Mouse (Mus musculus): Measurements from ENCODE around the gene Psmb9.
"Not testable (repeated sequence)": the region's sequence is repeated elsewhere in the genome, so short reads cannot be mapped to it uniquely, and the experiment has no call there.

The Psmb9 gene

GRCm38 (mm10) chr17:34187261-34187916 is at the start of gene Psmb9, which contains the start of gene Tap1:
Gene Psmb9 (minus strand): TSS chr17:34187764.
Gene Tap1 (plus strand): TSS chr17:34187553.
- peak; percentile 76 for DNase-seq

GRCm38 (mm10) chr17:34236691-34237090 is 49.1 kb upstream of the Psmb9 start:
- DNase-seq = no peak

- peak; percentile 37 for DNase-seq
Measured at GRCm38 (mm10) chr17:34234926-34235325, 47.4 kb upstream of the Psmb9 start.

GRCm38 (mm10) chr17:34232021-34232420 is 44.5 kb upstream of the Psmb9 start:
- not testable (repeated sequence) for DNase-seq

- DNase-seq = not testable (repeated sequence)
Measured at GRCm38 (mm10) chr17:34230971-34231370, 43.4 kb upstream of the Psmb9 start.

- DNase-seq = not testable (repeated sequence)
Measured at GRCm38 (mm10) chr17:34225911-34226310, 38.3 kb upstream of the Psmb9 start.

GRCm38 (mm10) chr17:34225426-34225825 is 37.9 kb upstream of the Psmb9 start:
- DNase-seq = no peak

- no peak for DNase-seq
Measured at GRCm38 (mm10) chr17:34224816-34225215, 37.3 kb upstream of the Psmb9 start.

GRCm38 (mm10) chr17:34220401-34220800 is 32.8 kb upstream of the Psmb9 start:
- DNase-seq = not testable (repeated sequence)

GRCm38 (mm10) chr17:34219801-34220200 is 32.2 kb upstream of the Psmb9 start:
- not testable (repeated sequence) for DNase-seq

- DNase-seq = not testable (repeated sequence)
Measured at GRCm38 (mm10) chr17:34219096-34219495, 31.5 kb upstream of the Psmb9 start.

GRCm38 (mm10) chr17:34218675-34219074 is 31.1 kb upstream of the Psmb9 start:
- no peak for DNase-seq

GRCm38 (mm10) chr17:34217986-34218385 is 30.4 kb upstream of the Psmb9 start:
- no peak for DNase-seq

- no peak for DNase-seq
Measured at GRCm38 (mm10) chr17:34217216-34217928, 29.8 kb upstream of the Psmb9 start.

- DNase-seq = no peak
Measured at GRCm38 (mm10) chr17:34215176-34215575, 27.6 kb upstream of the Psmb9 start.

GRCm38 (mm10) chr17:34213936-34214335 is 26.4 kb upstream of the Psmb9 start:
- DNase-seq = no peak

- DNase-seq = no peak
Measured at GRCm38 (mm10) chr17:34211746-34212365, 24.3 kb upstream of the Psmb9 start.

- no peak for DNase-seq
Measured at GRCm38 (mm10) chr17:34210599-34210998, 23.0 kb upstream of the Psmb9 start.

- DNase-seq = no peak
Measured at GRCm38 (mm10) chr17:34209680-34210079, 22.1 kb upstream of the Psmb9 start.

GRCm38 (mm10) chr17:34208421-34208820 is 20.9 kb upstream of the Psmb9 start:
- no peak for DNase-seq

GRCm38 (mm10) chr17:34207866-34208265 is 20.3 kb upstream of the Psmb9 start:
- no peak for DNase-seq

GRCm38 (mm10) chr17:34207456-34207855 is 19.9 kb upstream of the Psmb9 start:
- no peak for DNase-seq

- no peak for DNase-seq
Measured at GRCm38 (mm10) chr17:34206731-34207130, 19.2 kb upstream of the Psmb9 start.

- DNase-seq = no peak
Measured at GRCm38 (mm10) chr17:34205746-34206176, 18.2 kb upstream of the Psmb9 start.

All from cerebellum, adult 11 months (tissue).